Mouse (Mus musculus): Measurements from ENCODE around the gene Nek1. TPM values are rescaled to one million over a fixed set of nuclear protein-coding genes. Genes with fewer than 3 reads are reported as not detected.

The Nek1 gene
- total and polyA plus RNA-seq, 2 experiments from 2014 or later: 18.4 to 19.5 TPM

GRCm38 (mm10) chr8:60992561-60992909 is 460 bp upstream of the Nek1 start:
- H3K36me3 ChIP-seq (ENCODE audit: insufficient read depth): no peaks in the 10 kb centered on the region
- no peaks in the 10 kb centered on the region for H3K9me3 ChIP-seq (ENCODE audit: low read length)
- DNase-seq (no peak), ATAC-seq (no peak; the same call in 1 of the 2 replicates)
- H3K4me3 ChIP-seq (ENCODE audit: low read depth, low read length): peak overlapping the region; percentile 98
- peak overlapping the region; percentile 71 for H3K27ac ChIP-seq (ENCODE audit: low read depth, low read length)
- WGBS: 2% methylated on average over 16 of the region's 16 CpGs
- 0 out of 2 replicates have a peak, but pooled peaks cover 5% of the 10 kb centered on the region for H3K4me1 ChIP-seq (ENCODE audit: insufficient read depth)
- TF ChIP-seq CTCF (IDR thresholded peaks at IDR 0.05; ENCODE audit: low read depth): no peak
- H3K9ac ChIP-seq: peak overlapping the region; percentile 77
- H3K4me2 ChIP-seq (ENCODE audit: low read depth): peak overlapping the region; percentile 80
- no peaks in the 10 kb centered on the region for H3K27me3 ChIP-seq (ENCODE audit: insufficient read depth, low read length)

GRCm38 (mm10) chr8:60993639-60993986 is 618 bp downstream of the Nek1 start:
- no peaks in the 10 kb centered on the region for H3K27me3 ChIP-seq (ENCODE audit: insufficient read depth, low read length)
- H3K4me3 ChIP-seq (ENCODE audit: low read depth, low read length): peak overlapping the region; percentile 98
- peak overlapping the region; percentile 84 for H3K27ac ChIP-seq (ENCODE audit: low read depth, low read length)
- no peaks in the 10 kb centered on the region for H3K9me3 ChIP-seq (ENCODE audit: low read length)
- 0 out of 2 replicates have a peak, but pooled peaks cover 5% of the 10 kb centered on the region for H3K4me1 ChIP-seq (ENCODE audit: insufficient read depth)
- peak overlapping the region; percentile 80 for H3K4me2 ChIP-seq (ENCODE audit: low read depth)
- peak overlapping the region; percentile 77 for H3K9ac ChIP-seq
- peak; percentile 14; the same call in 1 of the 2 replicates for TF ChIP-seq CTCF (IDR thresholded peaks at IDR 0.05; ENCODE audit: low read depth)
- H3K36me3 ChIP-seq (ENCODE audit: insufficient read depth): no peaks in the 10 kb centered on the region
- no peak for ATAC-seq
- no peak for DNase-seq
- 7% methylated on average over 12 of the region's 12 CpGs for WGBS

- TF ChIP-seq CTCF (IDR thresholded peaks at IDR 0.05; ENCODE audit: low read depth): no peak
- ATAC-seq (no peak), DNase-seq (no peak)
- H3K4me1 ChIP-seq (ENCODE audit: insufficient read depth): 0 out of 2 replicates have a peak, but pooled peaks cover 5% of the 10 kb centered on the region
- 89% methylated on average over 3 of the region's 3 CpGs for WGBS
- no peaks in the 10 kb centered on the region for H3K36me3 ChIP-seq (ENCODE audit: insufficient read depth)
- H3K4me3 ChIP-seq (ENCODE audit: low read depth, low read length): no peak overlapping the region
- no peak overlapping the region for H3K9ac ChIP-seq
- H3K27ac ChIP-seq (ENCODE audit: low read depth, low read length): no peak overlapping the region
- no peaks in the 10 kb centered on the region for H3K9me3 ChIP-seq (ENCODE audit: low read length)
- no peaks in the 10 kb centered on the region for H3K27me3 ChIP-seq (ENCODE audit: insufficient read depth, low read length)
- no peak overlapping the region for H3K4me2 ChIP-seq (ENCODE audit: low read depth)
Observed at GRCm38 (mm10) chr8:60996468-60996867, 3.5 kb downstream of the Nek1 start.

GRCm38 (mm10) chr8:61041951-61042350 is 49.0 kb downstream of the Nek1 start:
- peak; percentile 79 for DNase-seq
- Histone ChIP-seq H3K9me3 (ENCODE audit: low read length) (no peaks in the 10 kb centered on the region), H3K4me3 (ENCODE audit: low read depth, low read length) (no peak overlapping the region), H3K9ac (no peak overlapping the region), H3K27me3 (ENCODE audit: insufficient read depth, low read length) (no peaks in the 10 kb centered on the region), H3K27ac (ENCODE audit: low read depth, low read length) (no peak overlapping the region), H3K4me1 (ENCODE audit: insufficient read depth) (no peaks in the 10 kb centered on the region), H3K36me3 (ENCODE audit: insufficient read depth) (no peaks in the 10 kb centered on the region; the same call in 1 of the 2 replicates), H3K4me2 (ENCODE audit: low read depth) (no peak overlapping the region)
- peak; percentile 84 for TF ChIP-seq CTCF (IDR thresholded peaks at IDR 0.05; ENCODE audit: low read depth)
- ATAC-seq: peak; percentile 69; the same call in 1 of the 2 replicates

GRCm38 (mm10) chr8:61043874-61044273 is 50.9 kb downstream of the Nek1 start:
- no peak overlapping the region for H3K27ac ChIP-seq (ENCODE audit: low read depth, low read length)
- 69% methylated on average over 4 of the region's 4 CpGs for WGBS

GRCm38 (mm10) chr8:61046816-61047215 is 53.8 kb downstream of the Nek1 start:
- no peaks in the 10 kb centered on the region for H3K9me3 ChIP-seq (ENCODE audit: low read length)
- ATAC-seq: no peak
- H3K4me2 ChIP-seq (ENCODE audit: low read depth): no peak overlapping the region
- no peak overlapping the region for H3K27ac ChIP-seq (ENCODE audit: low read depth, low read length)
- H3K27me3 ChIP-seq (ENCODE audit: insufficient read depth, low read length): no peaks in the 10 kb centered on the region
- TF ChIP-seq CTCF (IDR thresholded peaks at IDR 0.05; ENCODE audit: low read depth): no peak
- no peaks in the 10 kb centered on the region for H3K4me1 ChIP-seq (ENCODE audit: insufficient read depth)
- 95% methylated on average over 1 of the region's 1 CpGs for WGBS
- no peaks in the 10 kb centered on the region for H3K36me3 ChIP-seq (ENCODE audit: insufficient read depth)
- no peak for DNase-seq
- no peak overlapping the region for H3K4me3 ChIP-seq (ENCODE audit: low read depth, low read length)
- no peak overlapping the region for H3K9ac ChIP-seq

More at GRCm38 (mm10) chr8:61043874-61044273, 50.9 kb downstream of the Nek1 start:
- Histone ChIP-seq H3K4me2 (ENCODE audit: low read depth) (no peak overlapping the region), H3K4me1 (ENCODE audit: insufficient read depth) (no peaks in the 10 kb centered on the region), H3K27me3 (ENCODE audit: insufficient read depth, low read length) (no peaks in the 10 kb centered on the region), H3K9ac (no peak overlapping the region), H3K36me3 (ENCODE audit: insufficient read depth) (no peaks in the 10 kb centered on the region), H3K4me3 (ENCODE audit: low read depth, low read length) (no peak overlapping the region), H3K9me3 (ENCODE audit: low read length) (no peaks in the 10 kb centered on the region)
- no peak for ATAC-seq
- no peak for TF ChIP-seq CTCF (IDR thresholded peaks at IDR 0.05; ENCODE audit: low read depth)
- no peak for DNase-seq

DNA sequence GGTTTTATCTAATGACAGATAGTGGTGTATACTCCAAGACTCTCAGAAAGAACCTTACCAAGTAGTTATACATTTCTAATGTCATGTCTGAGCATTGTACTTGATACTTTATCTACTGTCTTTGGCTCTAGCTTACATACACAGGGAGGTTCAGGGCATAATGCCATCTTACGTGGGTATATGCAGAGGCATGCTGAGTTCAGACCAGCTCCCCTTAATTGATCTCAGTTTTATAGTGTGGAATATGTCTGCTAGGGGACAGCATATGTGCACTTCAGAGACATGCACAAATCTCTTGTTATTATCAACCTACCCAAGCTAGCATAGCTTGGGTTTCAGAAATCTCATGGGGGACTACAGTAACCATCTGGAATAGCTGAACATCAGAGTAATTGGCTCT is 60.0 kb downstream of the Nek1 start:
- H3K27ac ChIP-seq (ENCODE audit: low read depth, low read length): no peak overlapping the region
- WGBS: 87% methylated on average over 1 of the region's 1 CpGs
- H3K9ac ChIP-seq: no peak overlapping the region
- no peak overlapping the region for H3K4me3 ChIP-seq (ENCODE audit: low read depth, low read length)
- H3K4me2 ChIP-seq (ENCODE audit: low read depth): no peak overlapping the region
- no peak for DNase-seq
- TF ChIP-seq CTCF (IDR thresholded peaks at IDR 0.05; ENCODE audit: low read depth): no peak
- no peaks in the 10 kb centered on the region for H3K4me1 ChIP-seq (ENCODE audit: insufficient read depth)
- no peaks in the 10 kb centered on the region for H3K9me3 ChIP-seq (ENCODE audit: low read length)
- H3K36me3 ChIP-seq (ENCODE audit: insufficient read depth): peaks cover 7% of the 10 kb centered on the region; the same call in 1 of the 2 replicates
- no peaks in the 10 kb centered on the region for H3K27me3 ChIP-seq (ENCODE audit: insufficient read depth, low read length)
- ATAC-seq: no peak
